31 mouse cellular contexts compared by ENCODE assay signal in genomic region chr12:83211146-83211822, GRCm38 (mm10).
A peak's percentile ranks its signal among the peaks of the same experiment; 100 is the strongest.
DNase-seq lines count a peak whose midpoint lies in the region; ATAC-seq and TF ChIP-seq lines count a peak whose summit lies in the region.
"Had no signal": no experiment of that assay in that cellular context is flagged by ENCODE, and none has a peak within 500 bp of the region (broad histone marks: within the 10 kb centered on the region; RNA-seq: fewer than 3 reads in every experiment).

No protein-coding gene starts in this region.

- 0 out of 2 replicates have a peak overlapping the region, but pooled peaks have one; percentile 88 for H3K27ac ChIP-seq in heart, embryonic 13.5 days (replicated peaks)
- H3K27ac ChIP-seq: embryonic facial prominence, embryonic 15.5 days; hindbrain, embryonic 13.5 days; liver, embryonic 14.5 days; macrophage; neural tube, embryonic 15.5 days; stomach, embryonic 15.5 days had no signal

- no peak for ATAC-seq in heart, embryonic 13.5 days (ENCODE audit: extremely low read depth, insufficient number of reproducible peaks, low FRiP score, low TSS enrichment)
- ATAC-seq: activated CD4-positive, CD25-positive, alpha-beta regulatory T cell, adult 4 months; CD4-positive, CD25-positive, alpha-beta regulatory T cell, adult 4 months; forebrain, embryonic 14.5 days; intestine, postnatal 0 days; Patski had no signal

- H3K9me3 ChIP-seq in heart, embryonic 13.5 days: no peaks in the 10 kb centered on the region
- H3K9me3 ChIP-seq in E14TG2a.4 (ENCODE audit: low read length): peaks cover 12% of the 10 kb centered on the region
- H3K9me3 ChIP-seq: embryonic facial prominence, embryonic 10.5 days; embryonic facial prominence, embryonic 15.5 days; hindbrain, embryonic 13.5 days; neural tube, embryonic 15.5 days; stomach, embryonic 15.5 days had no signal

- peak; percentile 50 to 51 for DNase-seq in cerebellum, postnatal 14 days
- no peak for DNase-seq in cerebellum, adult 9-11 months
- DNase-seq in heart, postnatal 10 days: no peak
- DNase-seq in ES-CJ7 (ENCODE audit: low read depth, low spot score): peak; percentile 79
- no peak for DNase-seq in right cerebral cortex, adult 18-20 months
- no peak for DNase-seq in frontal cortex, adult 2 months (ENCODE audit: extremely low spot score in 1 of 2, low spot score in 1 of 2)
- DNase-seq: adrenal gland, adult 8-10 months; gastrocnemius, postnatal 25 days; heart, adult 11 months; heart, postnatal 36 days; kidney, adult 9 months; liver; lung, adult 2 months; lung, postnatal 10 days; midbrain, embryonic 14.5 days; retina, postnatal 1 day; right cerebral cortex, postnatal 25 days had no signal

- H3K4me3 ChIP-seq in heart, embryonic 13.5 days: no peak overlapping the region
- H3K4me3 ChIP-seq in E14TG2a.4 (replicated peaks; ENCODE audit: low read length): peak overlapping the region; percentile 46; the same call in 1 of the 2 replicates
- H3K4me3 ChIP-seq: embryonic facial prominence, embryonic 10.5 days; embryonic facial prominence, embryonic 15.5 days; hindbrain, embryonic 13.5 days; neural tube, embryonic 15.5 days; stomach, embryonic 15.5 days had no signal

- WGBS in heart, embryonic 13.5 days: 69% methylated on average over 7 of the region's 7 CpGs

- no peaks in the 10 kb centered on the region for H3K27me3 ChIP-seq in heart, embryonic 13.5 days (replicated peaks)
- H3K27me3 ChIP-seq in E14TG2a.4 (ENCODE audit: insufficient read depth, low read length): peaks cover 6% of the 10 kb centered on the region; the same call in 1 of the 2 replicates
- H3K27me3 ChIP-seq: embryonic facial prominence, embryonic 15.5 days; hindbrain, embryonic 13.5 days; neural tube, embryonic 15.5 days; stomach, embryonic 15.5 days had no signal

- H3K4me1 ChIP-seq in heart, embryonic 13.5 days: peaks cover 76% of the 10 kb centered on the region
- H3K4me1 ChIP-seq in E14TG2a.4 (replicated peaks; ENCODE audit: low read depth, low read length): peaks cover 47% of the 10 kb centered on the region

- no peak overlapping the region for H3K9ac ChIP-seq in heart, embryonic 13.5 days
- H3K9ac ChIP-seq: embryonic facial prominence, embryonic 15.5 days; hindbrain, embryonic 13.5 days; liver, embryonic 14.5 days; neural tube, embryonic 15.5 days; stomach, embryonic 15.5 days had no signal

- peaks cover 3% of the 10 kb centered on the region; the same call in 1 of the 2 replicates for H3K36me3 ChIP-seq in heart, embryonic 13.5 days
- H3K36me3 ChIP-seq in E14TG2a.4 (ENCODE audit: insufficient read depth, low read length): no peaks in the 10 kb centered on the region
- H3K36me3 ChIP-seq: embryonic facial prominence, embryonic 10.5 days; embryonic facial prominence, embryonic 15.5 days; neural tube, embryonic 15.5 days; stomach, embryonic 15.5 days had no signal

- intact Hi-C loops in heart, postnatal 10 days (cut with DNase I): loop anchor here (5.0 kb wide), 1 partner anchor 291 kb away; no protein-coding TSS in a partner anchor

- H3K4me2 ChIP-seq in heart, embryonic 13.5 days: no peak overlapping the region
- H3K4me2 ChIP-seq: embryonic facial prominence, embryonic 15.5 days; hindbrain, embryonic 13.5 days; neural tube, embryonic 15.5 days; stomach, embryonic 15.5 days had no signal

- TF ChIP-seq CTCF in E14TG2a.4 (conservative IDR thresholded peaks at IDR 0.05; ENCODE audit: low read length): no peak

Comparison
In these comparisons a context has a peak if more than half of its experiments do, and no peak if none do; other contexts are left out.
1. DNase-seq: peak in cerebellum, postnatal 14 days (2 of 2) and ES-CJ7 (single experiment); none in cerebellum, adult 9-11 months (single experiment), heart, postnatal 10 days (0 of 2), right cerebral cortex, adult 18-20 months (single experiment) and frontal cortex, adult 2 months (0 of 2).